Mouse (Mus musculus): ENCODE measurements at regions not wholly inside any gene's neighbourhood (a gene's known extent, or its start where the extent isn't known, plus 50 kb on each side); places are given as distances from the start of the nearest gene placed in this dataset.
A peak's percentile ranks its signal among the peaks of the same experiment; 100 is the strongest.

DNA sequence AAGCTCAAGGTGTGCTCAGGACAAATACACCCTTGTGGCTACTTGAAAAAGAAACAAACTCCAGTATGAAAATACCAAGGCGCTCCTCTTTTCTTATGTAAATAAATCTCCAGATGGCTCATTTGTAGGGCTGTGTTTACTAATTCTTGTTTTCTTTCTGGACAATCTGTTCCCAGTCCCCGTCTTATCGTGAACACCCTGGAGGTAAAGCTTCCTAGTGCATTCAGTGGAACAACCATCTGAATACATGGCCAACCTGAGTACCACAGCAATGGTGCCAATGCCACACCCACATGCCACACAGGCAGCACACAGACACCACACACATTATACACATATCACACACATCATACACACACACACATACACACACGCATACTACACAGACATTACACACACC lies 396.1 kb downstream of the Wdr11 start:
- DNase-seq = no peak

DNA sequence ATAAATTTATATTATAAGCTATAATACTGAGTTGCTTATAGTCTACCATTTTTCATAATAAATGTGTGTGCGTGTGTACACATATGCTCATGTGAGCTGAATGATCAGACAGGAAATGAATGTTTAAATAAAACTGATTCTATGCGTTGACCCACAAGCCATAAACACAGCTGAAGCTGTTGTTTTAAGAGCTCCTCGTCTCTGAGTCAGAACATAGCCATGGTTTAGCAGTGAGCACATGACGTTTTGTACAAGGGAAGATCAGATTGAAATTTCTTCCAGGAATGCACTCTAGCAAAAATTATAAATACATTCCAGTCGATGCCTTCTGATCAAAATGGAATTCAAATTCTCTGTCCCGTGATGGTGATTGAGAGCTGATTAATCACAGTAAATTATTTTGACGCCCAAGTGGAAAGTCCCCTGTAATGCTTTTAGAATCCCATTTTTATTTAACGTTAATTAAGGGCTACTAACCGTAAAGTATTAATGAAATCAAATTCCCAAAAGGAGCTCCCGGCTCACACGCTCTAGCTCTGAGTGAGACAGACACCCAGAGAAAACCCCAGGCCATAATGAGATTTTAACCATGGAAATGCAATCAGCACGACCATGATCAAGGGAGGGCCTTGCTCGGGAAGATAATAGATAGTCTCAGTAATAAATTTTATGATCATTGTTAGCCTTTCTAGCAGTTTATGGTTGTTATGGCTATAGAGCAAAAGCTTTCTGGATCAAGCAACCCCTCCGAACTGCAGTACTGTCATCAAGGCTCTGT lies 402.0 kb downstream of the Wdr11 start:
- DNase-seq = no peak

DNA sequence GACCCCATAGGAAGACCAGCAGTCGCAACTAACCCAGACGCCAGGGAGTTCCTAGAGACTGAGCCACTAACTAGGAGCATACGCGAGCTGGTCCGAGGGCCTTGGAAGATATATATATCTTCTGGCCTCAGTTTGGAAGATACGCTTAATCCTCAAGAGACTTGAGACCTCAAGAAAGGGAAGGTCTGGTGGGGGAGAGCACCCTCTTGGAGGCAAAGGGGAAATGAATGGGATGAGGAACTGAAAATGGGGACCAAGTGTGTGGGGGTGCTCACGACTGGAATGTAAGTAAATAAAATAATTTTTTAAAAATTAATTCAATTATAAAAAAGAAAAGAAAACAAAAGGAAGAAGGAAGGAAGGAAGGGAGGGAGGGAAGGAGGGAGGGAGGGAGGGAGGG lies 403.9 kb downstream of the Wdr11 start:
- no peak for DNase-seq

DNA sequence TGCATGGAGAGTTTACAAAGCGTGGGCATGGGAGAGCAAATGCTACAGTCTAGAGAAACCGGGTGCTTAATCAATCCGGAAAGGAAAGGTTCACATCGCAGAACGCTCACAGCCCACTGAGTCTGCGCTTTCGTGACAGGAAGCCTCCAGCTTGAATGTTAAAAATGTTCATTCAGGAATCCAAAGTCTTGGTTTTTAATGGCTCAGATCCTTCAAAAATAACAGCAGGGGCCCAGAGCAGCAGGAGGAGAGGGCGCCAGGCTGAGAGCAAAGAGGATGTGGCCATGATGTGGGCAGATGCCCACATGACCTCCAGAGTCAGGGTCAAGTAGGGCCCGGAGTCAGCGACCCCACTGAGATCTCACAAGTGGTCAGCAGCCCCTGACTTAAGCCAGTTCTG lies 409.4 kb downstream of the Wdr11 start:
- DNase-seq = peak; percentile 7 to 42

DNA sequence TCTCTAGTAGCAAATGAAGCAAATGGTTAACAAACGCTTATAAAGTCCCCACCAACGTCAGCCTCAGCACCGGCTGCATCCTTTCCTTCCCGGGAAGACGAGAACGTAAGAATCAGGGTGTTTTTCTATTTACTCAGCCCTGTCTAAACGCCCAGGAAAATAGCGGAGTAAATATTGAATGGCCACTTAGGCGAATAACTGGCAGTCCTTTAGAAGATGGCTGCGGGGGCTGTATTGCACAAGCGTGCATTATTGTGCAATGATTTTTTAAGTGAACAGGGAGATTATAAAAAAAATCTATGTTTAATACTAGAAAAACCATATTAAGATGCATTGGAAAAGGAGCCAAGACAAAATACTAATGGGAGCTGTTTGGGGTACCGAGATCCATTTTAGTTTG lies 410.3 kb downstream of the Wdr11 start:
- DNase-seq = no peak

DNA sequence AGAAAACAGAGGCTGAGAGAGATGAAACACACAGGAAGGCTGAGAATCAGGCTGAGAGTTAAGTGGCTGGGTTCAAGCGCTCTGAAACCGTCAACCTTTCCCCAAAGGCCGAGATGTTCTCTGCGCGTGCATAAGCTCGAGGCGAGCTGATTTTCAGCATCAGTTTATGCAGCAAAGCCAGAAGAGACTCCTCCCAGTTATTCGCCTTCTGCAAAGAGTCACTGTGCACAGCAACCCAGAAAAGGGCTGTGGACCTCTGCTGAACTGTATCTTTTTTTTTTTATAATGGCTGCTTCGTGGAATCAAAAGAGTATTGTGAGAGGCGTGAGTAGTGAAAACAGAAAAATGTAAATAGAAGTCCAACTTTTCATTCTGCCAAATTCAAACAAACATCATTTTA lies 413.7 kb downstream of the Wdr11 start:
- no peak for DNase-seq

DNA sequence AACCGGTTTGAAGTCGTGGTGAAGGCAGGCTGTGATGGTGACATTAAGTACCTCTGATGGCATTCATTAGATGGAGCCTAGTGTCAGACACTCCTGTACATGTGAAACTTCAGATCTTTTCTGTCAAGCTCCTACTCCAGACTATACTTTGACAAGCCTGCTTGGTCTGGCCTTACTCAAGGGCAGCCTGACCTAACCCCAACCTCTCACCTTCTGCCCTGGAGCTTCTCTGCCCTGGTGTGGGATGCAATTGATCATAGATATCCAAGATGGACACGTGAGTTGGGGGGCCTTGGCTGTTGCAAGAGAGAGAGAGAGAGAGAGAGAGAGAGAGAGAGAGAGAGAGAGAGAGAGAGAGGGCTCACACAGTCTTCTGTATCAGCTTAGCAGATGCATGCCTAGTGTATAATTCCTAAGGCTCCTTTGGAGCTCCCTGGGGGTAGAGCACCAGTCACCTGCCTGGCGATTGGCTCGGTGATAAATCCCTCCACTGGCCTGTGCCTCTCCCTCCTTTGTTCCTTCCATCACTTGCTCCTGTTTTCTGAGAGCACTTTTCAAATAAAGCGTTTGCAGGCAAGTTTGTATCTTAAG lies 416.4 kb downstream of the Wdr11 start:
- no peak for DNase-seq

DNA sequence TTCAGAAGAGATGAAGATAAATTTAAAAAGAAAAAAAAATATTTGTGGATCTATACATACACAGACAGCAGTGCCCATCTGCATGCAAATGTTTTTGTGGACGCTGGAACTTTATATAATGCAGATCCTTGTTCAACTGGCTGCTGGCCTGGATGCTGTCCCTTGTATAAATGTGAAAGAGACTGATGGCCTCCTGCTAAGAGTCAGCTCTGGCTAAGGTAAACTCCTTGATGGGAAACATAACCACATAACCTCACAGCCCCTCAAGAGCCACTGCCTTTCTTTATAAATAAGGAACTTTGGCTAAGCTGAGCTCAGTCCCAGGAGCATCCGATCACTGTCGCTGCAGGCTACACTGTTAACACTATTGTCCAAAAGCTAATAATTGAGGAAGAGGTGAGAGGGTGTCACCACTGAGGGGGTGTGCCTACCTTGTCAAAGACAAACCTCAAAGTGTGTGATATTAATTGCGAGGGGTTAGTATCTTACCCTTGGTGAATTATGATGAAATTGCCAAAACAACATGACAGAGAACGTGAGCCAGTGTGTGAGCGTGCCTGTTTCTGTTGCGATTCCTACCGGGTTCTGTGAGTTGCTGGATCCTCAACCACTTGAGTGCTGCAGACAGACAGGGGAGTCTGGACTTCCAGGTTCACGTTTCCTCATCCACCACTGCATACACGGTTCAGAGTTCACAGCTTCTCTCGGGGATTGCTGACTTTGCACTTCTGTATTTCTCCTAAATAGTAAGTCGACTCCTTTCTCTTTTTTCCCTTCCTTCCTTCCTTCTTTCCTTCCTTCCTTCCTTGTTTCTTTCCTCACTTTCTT lies 417.1 kb downstream of the Wdr11 start:
- DNase-seq = no peak

DNA sequence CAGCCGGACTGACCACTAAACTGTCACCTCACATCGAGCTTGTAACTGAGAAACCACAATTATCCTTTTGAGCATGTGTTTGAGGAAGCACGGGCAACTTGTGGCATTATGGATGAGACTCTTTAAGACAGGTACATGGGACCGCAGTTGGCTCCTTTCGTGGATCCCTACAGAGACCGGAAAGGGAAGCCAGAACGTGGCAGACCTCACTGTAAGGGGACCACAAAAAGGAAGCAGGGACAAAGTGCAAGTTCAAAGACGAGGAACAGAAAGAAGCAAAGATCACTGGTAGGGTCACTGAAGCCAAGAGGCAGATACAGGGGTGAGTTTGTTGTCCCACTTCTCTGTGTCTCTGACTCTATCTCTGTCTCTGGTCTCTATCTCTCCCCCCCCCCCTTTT lies 420.4 kb downstream of the Wdr11 start:
- DNase-seq = no peak

DNA sequence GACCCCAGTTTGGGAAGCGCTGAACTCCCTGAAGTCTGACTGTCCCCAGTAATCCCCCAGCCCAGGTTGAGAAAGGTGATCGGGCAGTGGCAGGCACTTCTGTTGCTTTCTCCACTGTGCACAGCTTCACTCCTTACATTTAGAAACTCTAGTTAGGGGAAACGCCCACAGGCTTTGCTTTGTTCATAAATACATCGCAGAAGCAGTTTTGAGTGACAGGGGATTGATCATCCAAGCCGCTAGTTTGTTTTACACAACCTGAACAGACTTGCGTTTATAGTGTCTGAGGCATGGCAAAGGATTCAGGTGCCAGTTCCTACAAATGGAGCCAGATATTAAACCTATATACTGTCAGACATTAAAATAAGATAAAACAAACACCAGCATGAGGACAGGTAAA lies 421.4 kb downstream of the Wdr11 start:
- no peak for DNase-seq

DNA sequence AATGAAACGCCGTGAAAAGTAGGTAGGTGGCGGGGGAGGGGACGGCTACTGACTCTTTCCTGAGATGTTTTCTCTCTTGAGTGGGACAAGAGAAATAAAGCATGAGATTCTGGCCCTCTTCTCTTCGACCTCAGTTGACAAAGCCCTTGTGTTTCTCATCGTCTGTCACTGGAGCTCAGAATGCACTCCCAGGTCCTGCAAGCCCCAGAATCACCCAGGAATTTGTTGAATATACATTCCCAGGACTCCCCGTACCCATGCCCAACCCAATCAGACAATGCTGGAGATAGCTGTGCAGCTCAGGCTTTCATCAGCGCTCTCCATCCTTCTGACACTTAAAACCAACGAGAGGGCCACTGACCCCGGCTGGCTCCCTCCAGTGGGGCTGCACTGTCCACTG lies 422.9 kb downstream of the Wdr11 start:
- no peak for DNase-seq

DNA sequence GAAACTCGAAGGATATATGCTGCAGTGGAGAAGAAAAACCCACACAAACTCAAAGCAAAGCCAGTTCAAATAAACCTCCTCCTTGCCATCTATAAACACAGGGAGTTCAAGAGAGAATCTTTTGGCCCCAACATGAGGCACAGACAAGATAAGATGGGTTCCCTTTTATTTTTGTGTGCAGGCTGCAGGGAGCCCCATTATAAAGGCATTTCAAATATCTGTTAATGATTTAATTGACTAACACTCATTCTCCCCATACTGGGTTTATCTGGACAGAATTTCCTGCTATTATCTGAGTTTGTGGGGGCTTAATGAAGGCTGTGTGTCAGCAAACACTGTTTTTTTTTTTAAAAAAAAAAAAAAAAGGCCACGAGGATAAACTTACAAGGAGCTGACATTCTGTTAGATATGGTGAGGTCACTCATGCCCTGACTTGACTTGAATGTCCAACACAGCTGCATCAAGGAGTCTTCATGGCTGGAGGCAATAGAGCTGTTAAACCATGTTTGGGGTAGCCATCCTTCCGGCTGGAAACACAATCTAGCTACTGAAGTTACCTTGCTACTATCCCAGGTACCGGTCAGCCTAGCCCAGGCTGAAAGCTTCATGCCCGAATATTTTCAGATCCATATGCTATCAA lies 423.8 kb downstream of the Wdr11 start:
- no peak for DNase-seq

DNA sequence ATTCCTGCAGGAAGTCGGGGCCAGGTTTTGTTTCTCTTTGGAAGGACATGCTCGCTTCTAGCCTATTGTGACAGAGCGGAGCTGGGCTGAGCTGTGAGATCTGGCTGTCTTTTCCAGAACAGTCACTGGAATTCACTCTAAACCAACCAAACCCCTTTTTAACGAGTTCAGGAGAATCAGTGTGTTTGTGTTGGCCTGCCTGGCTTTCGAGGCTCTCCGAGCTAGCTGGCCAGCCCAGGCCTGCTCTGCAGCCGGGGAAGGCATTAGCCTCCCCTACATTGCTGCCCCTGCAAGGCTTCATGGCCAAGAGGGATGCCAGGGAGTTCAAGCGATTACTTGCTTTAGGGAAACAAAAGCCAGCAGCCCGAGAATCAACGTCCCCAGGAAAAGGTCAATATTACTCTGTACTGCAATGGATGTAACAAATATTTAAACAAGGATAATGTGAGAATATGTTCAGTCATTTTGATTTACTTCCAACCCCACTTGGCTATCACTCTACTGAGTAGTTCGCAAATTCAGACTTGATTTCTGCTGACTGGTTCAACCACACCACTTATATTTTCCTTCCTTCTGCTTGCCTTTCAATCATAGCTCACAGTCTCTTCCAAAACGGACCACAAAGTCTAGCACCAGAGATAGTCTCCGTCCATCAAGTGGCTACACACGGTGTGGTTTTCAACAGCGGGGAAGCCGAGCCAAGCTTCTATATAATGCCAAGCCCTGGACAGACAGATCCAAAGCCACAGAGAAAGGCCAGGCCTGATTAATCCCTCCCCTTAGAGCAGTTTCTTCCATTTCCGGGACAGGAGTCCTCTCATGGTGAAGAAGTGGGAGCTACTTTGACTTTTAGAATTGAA lies 424.6 kb downstream of the Wdr11 start:
- no peak for DNase-seq

DNA sequence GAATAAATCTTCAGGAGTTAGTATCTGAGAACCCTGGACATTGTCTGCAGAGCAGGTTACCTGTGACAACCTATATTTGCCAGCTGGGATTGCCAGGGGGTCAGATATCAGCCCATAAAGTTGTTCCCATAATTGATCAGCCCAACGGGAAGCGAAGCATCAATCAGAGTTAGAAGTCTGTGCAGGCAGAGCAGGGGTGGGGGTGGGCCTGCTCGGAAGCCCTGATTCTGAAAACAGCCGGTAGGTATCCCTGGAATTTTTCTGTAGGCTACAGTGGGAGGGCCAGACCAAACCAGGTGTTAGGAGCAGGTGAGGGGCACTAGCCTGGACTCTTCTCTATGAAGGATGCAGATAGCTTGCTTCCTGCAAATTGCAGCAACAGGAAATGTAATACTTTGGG lies 427.2 kb downstream of the Wdr11 start:
- no peak for DNase-seq

DNA sequence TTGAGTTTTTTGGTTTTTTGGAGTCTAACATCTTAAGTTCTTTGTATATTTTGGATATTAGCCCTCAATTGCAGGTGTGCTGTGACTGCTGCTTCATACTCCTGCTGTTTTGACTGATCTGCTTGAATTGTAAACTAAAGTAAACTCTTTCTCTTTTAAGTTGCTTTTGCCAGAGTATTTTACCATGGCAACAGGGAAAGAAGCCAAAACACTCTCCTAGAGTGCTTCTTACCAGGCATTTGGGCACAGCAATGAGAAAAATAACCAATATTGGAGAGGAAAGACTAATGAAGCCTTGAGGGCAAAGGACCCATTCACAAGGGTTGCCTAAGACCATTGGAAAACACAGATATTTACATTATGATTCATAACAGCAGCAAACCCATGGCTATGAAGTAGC lies 437.3 kb downstream of the Wdr11 start:
- DNase-seq = no peak

DNA sequence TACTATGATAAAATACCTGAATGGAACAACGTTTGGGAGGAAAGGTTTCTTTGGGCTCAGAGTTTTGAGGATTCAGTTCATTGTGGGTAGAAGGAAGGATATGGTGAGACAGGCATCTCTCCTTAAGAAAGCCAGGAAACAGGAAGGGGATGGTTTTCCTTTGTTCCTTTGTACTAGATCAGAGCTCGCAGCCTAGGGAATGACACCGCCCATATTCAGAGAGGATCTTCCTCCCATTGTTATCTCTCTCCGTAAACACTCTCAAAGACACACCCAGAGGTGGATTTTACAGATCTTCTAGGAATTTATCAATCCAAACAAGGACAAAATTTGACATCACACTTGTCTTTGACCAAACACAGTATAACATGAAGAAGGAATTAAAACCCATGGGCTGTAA lies 439.0 kb downstream of the Wdr11 start:
- no peak for DNase-seq

DNA sequence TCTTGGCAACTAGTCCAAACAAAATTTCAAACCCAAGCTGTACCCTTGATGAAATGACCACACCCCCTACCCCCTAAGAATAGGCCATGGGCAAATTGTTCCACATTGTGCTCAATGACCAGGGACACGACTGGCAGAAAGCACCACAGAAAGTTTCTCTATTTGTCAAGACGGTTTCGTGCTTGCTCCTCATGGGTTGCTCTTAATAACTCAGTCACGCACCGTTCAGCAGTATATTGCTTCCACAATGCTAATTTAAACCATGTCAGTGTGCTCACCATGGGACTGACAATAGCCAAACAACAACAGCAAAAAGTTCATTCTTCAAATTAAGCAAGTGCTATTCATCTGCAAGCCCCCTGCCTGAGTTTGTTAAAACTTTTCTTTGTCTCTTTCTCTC lies 444.6 kb downstream of the Wdr11 start:
- DNase-seq = no peak

DNA sequence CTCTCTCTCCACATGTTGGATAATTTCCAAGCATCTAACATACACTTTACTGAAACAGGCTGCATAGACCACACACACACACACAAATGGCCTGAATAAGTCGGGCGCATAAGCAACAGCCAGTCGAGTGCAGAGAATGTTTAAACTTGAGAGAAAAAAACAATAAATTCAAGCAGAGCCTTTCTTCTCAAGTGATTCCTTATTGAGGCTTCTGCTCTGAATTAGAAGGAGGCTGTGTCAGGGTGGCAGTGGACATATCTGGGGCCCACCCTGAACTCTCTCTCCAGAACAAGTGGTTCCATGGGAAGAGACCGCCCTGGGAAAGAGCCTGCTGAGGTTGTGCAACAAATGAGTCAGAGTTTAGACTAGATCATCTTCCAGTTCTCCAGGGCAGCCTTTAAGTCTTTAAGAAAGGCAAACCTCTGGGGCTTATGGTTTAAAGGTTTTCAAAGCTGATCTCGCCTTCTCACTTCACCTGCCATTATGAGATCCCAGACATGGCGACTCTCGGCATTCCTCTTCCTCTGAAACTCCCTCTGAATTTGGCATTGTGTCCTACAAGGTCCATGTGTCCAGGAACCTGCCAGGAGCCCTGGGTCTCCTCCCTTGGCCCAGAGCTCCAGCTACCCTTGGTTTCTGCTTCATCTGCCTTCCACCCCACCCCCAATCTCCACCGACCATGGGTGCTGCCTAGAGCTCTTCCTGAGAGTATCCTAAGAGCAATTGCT lies 445.3 kb downstream of the Wdr11 start:
- DNase-seq = no peak

DNA sequence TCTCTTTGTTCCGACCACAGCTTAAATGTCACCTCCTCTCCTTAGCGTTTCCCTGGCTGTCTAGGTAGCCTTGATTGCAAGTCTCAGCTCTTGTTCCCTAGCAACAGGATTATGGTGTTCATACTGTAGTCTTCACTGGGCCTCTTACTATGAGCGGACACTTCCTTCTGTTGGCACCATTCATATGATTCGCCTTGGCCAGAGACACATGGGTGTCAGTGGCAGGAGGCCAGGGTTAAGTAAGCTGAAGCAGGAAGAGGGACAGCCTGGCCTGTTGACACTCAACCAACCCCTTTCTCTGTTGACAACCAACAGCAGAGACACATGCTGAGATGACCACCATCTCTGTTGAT lies 445.9 kb downstream of the Wdr11 start:
- no peak for DNase-seq

DNA sequence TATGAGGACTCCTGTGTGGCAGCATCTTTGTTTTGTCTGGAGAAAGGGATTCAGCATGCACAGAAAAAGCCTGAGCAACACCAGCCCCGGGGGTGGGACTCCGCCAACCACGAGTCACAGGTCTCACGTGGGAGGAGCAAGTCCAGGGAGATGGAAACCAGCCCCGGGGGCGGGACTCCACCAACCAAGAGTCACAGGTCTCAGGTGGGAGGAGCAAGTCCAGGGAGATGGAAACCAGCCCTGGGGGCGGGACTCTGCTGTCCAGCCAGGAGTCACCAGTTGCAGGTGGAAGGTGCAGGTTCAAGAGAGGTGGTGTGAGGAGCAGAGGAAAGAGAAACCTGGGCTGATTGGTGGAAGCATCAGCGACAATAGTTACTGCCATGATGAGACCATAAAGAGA lies 448.9 kb downstream of the Wdr11 start:
- no peak for DNase-seq

DNA sequence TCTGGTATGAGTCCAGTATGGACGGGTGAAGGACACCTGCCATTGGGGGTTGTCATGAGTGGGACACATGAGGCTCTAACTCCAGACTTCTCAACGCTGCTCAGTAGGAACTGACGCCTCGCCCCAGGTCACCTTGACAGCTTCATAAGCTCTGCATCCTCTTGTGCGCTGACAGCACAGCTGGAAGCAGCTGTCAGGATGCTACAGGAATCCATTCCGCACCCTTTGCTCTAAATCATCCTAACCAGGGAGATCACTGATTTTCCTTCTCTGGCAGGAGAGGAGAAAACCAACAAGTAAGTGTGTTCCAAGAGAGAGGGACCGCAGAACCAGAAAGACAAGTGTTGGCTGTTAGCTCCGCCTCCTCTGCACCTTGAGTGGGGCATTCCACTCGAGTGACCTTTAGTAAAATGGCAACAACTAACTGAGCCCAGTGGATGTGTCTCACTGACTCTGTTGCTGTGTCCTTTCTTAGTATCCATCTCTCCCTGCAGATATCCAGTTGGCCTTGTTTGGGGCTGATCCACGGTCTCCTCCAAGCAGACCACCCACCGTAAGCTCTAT lies 449.8 kb downstream of the Wdr11 start:
- no peak for DNase-seq

Measured in kidney, postnatal 25 days (tissue).